Mouse (Mus musculus) heart, postnatal 36 days (tissue): ENCODE measurements around the gene Stx6. TPM values are rescaled to one million over a fixed set of nuclear protein-coding genes. Genes with fewer than 3 reads are reported as not detected.
"Not testable (repeated sequence)": the region's sequence is repeated elsewhere in the genome, so short reads cannot be mapped to it uniquely, and the experiment has no call there.

ENCODE experiments used
- DNase-seq, 2 experiments: peaks; one replicate each; pipeline ENCODE4 v3.0.0; 2021 to 2022
- intact Hi-C: fragments of 180-260 bp; cut with DNase I; formaldehyde crosslinking; loops from one replicate; pipeline ENCODE4 v1.15.1; 2025
- total RNA-seq, 2 experiments: library from RNA; stranded (reverse); gene quantifications; 2 replicates each; pipeline ENCODE4 v1.2.3; 2021

The Stx6 gene
- total RNA-seq, 2 experiments from 2014 or later, result 19.9 to 23.8 TPM

GRCm38 (mm10) chr1:155158970-155159484, 512 bp downstream of the Stx6 start:
- DNase-seq, result peak; percentile 54 to 70
- intact Hi-C loops, result no loop called here

- intact Hi-C loops, result no loop called here
- no peak for DNase-seq
These were observed 8.9 kb downstream of the Stx6 start for GRCm38 (mm10) chr1:155167453-155167852.

- no peak for DNase-seq
- intact Hi-C loops, result no loop called here
These were observed 11.4 kb downstream of the Stx6 start for GRCm38 (mm10) chr1:155169935-155170334.

- no peak for DNase-seq
- intact Hi-C loops, result no loop called here
These were observed 14.6 kb downstream of the Stx6 start for GRCm38 (mm10) chr1:155172895-155173643.

GRCm38 (mm10) chr1:155173644-155174016, 15.1 kb downstream of the Stx6 start:
- intact Hi-C loops, DNase-seq: not testable (repeated sequence)

GRCm38 (mm10) chr1:155174424-155174823, 15.9 kb downstream of the Stx6 start:
- DNase-seq, result no peak
- intact Hi-C loops, result no loop called here

GRCm38 (mm10) chr1:155178192-155178924, 19.8 kb downstream of the Stx6 start:
- intact Hi-C loops, result no loop called here
- DNase-seq, result no peak

- no peak for DNase-seq
- intact Hi-C loops, result no loop called here
These were observed 25.7 kb downstream of the Stx6 start for GRCm38 (mm10) chr1:155184191-155184590.

GRCm38 (mm10) chr1:155188656-155189055, 30.1 kb downstream of the Stx6 start:
- no peak for DNase-seq
- intact Hi-C loops, result no loop called here

GRCm38 (mm10) chr1:155191219-155191618, 32.7 kb downstream of the Stx6 start:
- intact Hi-C loops, result no loop called here
- DNase-seq, result no peak

GRCm38 (mm10) chr1:155191671-155192070, 33.2 kb downstream of the Stx6 start:
- no peak for DNase-seq
- intact Hi-C loops, result no loop called here

- intact Hi-C loops, result no loop called here
- DNase-seq, result no peak
These were observed 34.4 kb downstream of the Stx6 start for GRCm38 (mm10) chr1:155192805-155193368.

GRCm38 (mm10) chr1:155196691-155197090, 38.2 kb downstream of the Stx6 start:
- DNase-seq, result no peak
- intact Hi-C loops, result no loop called here

GRCm38 (mm10) chr1:155199522-155199921, 41.0 kb downstream of the Stx6 start:
- intact Hi-C loops, result no loop called here
- DNase-seq, result no peak

- intact Hi-C loops, result loop anchor here (5.0 kb wide), 1 partner anchor 39 kb away; no protein-coding TSS in a partner anchor
These were observed 42.5 kb downstream of the Stx6 start for GRCm38 (mm10) chr1:155200967-155201366.

GRCm38 (mm10) chr1:155201373-155201879, 42.9 kb downstream of the Stx6 start:
- DNase-seq, result no peak
- intact Hi-C loops, result loop anchor here (5.0 kb wide), 1 partner anchor 39 kb away; no protein-coding TSS in a partner anchor

More at GRCm38 (mm10) chr1:155200967-155201366, 42.5 kb downstream of the Stx6 start:
- no peak for DNase-seq

- intact Hi-C loops, result loop anchor here (5.0 kb wide), 1 partner anchor 40 kb away; no protein-coding TSS in a partner anchor
- no peak for DNase-seq
These were observed 43.4 kb downstream of the Stx6 start for GRCm38 (mm10) chr1:155201914-155202313.

GRCm38 (mm10) chr1:155202472-155202871, 44.0 kb downstream of the Stx6 start:
- no peak for DNase-seq
- intact Hi-C loops, result loop anchor here (5.0 kb wide), 1 partner anchor 40 kb away; no protein-coding TSS in a partner anchor

- intact Hi-C loops, result loop anchor here (5.0 kb wide), 1 partner anchor 41 kb away; no protein-coding TSS in a partner anchor
- DNase-seq, result no peak
These were observed 44.6 kb downstream of the Stx6 start for GRCm38 (mm10) chr1:155203101-155203500.

- no peak for DNase-seq
- intact Hi-C loops, result loop anchor here (5.0 kb wide), 1 partner anchor 42 kb away; no protein-coding TSS in a partner anchor
These were observed 45.4 kb downstream of the Stx6 start for GRCm38 (mm10) chr1:155203954-155204353.
